Mouse (Mus musculus) lung, postnatal 14 days (tissue): ENCODE measurements at regions not wholly inside any gene's neighbourhood (a gene's known extent, or its start where the extent isn't known, plus 50 kb on each side); places are given as distances from the start of the nearest gene placed in this dataset.

Source experiments
- DNase-seq: peaks from one replicate; pipeline ENCODE4 v3.0.0; 2021

DNA sequence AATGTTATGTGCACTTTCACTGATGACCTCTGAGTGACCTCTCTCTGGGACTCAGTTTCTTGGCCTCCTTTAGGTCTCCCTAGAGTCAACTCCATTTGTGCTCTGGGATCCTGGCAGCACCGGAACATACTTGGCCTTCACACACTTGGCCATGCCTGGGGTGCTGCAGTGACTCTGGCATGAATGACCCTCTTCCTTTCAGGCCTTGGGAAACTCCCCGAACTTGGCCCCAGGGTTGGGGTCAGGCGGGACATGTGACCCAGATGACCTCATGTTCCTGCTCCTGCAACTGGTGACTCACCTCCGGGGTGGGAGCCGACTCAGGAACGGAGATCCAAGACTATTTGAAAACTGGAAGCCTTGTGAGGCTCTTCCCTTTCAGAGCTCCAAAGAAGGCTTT, 159.2 kb downstream of the Cyp26b1 start:
- no peak for DNase-seq

DNA sequence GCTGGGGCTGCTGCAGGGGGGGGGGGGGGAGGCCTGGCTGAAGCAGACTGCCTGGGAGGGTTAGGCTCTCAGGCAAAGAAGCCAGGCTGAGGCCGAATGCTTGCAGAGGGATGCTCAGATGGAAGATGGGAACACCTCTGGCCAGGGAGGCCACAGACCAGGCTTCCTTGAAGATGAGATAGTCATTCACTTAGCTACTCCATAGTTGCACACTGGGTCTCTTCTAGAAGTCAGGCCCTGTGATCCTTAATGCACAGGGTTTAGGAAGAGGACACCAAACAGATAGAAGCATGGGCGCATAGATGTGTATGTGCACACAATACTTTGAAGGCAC, 162.1 kb downstream of the Cyp26b1 start:
- DNase-seq: no peak

DNA sequence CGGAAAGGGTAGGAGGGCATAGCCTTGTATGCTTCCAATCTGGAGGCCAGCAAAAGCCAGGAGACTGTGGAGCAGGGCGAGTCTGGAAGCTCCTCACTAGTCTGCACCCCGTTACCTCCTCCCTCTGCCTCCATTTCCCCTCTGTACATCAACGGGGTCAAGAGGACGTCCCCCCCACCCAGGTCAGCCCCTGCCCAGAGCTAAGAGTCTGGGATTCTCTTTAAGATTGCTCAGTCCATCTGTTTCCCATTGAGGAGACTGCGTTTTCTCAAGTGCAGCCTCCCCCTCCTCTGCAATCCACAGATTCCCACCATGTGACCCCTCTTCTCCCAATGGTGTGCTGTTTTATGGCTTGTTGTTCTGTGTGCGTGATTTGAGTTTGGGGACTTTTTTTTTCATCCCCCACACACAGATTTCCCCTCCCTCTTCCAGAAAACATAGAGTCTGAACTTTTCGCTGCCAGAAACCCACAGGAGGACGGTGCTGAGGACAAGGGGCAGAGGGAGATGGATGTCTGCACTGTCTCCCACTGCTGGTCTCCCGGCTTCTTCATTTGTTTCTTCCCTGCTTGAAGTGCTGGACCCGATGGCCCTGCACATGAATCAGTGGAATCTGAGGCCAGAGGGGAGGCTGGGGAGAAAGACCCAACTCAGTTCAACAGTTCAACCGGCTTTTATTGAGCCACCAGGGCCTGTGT, 162.6 kb downstream of the Cyp26b1 start:
- DNase-seq: no peak

DNA sequence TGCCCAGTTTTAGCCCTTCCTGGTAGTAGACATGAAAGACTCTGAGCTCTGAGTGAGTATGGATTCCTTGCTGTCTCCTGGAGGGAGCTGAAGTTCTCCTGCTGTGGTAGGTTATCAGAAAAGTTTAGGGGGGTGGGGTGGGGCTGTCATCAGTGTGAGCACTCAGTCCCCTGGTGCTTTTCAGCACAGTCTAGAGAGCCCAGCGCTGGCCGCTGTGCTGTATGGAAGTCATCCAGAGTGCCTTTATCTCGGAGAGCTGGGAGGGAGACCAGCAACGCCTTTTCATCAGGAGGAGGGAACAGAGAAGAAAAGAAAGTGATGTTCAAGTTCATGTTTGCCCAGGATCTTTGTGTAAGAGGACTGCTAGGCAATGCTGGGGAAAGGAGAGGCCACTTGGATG, 163.6 kb downstream of the Cyp26b1 start:
- no peak for DNase-seq

DNA sequence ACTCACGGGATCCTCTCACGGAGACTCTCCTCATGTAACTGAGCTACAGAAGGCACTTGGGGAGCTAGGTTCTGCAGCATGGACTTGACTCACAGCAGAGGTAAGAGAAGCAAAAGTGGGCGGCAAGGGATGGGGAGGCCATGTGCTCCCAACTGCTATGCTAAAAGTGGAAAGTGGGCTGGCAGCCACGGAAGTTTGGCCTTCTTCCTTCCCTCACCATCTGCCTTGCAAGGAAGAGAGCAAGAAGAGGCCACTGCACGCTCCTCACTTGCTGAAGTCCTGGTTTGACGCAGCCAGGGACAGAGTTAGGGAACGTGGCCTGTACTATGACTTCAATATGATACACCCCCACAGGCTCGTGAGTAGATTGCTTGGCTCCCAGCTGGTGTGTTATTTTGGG, 164.5 kb downstream of the Cyp26b1 start:
- DNase-seq: no peak

DNA sequence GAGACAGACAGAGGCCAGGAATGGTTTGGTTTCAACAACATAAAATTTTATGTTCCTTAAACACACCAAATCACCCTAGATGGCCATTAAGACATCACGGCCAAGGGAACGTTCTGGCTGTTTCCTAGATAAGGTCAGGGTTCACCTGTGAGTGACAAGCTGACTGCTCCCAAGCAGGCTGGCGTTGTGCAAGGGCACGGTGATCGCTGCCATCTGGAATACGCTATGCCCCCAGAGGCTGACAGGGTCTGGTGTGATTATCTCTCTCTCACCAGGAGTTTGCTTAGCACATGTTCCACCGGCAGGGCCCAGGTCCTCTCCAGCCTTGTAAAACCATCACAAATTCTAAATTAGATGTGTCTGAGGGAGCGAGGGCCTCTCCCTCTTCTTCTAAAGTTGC, 167.0 kb downstream of the Cyp26b1 start:
- DNase-seq: no peak

DNA sequence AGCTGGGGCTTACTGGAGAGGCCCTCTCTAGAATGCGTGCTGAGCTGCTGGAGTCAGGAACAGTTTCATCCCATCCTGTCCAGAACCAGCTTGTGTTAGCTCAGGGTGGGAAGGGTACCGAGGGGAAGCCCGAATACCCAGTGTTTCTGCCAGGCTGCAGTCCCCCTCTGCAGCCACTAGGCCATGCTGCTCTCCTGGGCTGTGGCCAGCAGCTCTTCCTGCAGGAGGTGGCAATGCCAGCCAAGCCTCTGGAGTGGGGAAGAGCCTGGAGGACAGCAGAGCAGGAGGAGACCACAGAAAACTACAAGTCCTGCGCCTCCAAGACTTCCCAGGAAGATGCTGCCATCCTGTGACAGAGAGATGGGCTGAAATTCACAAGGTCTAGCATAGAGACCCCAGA, 167.9 kb downstream of the Cyp26b1 start:
- DNase-seq: peak; percentile 56

DNA sequence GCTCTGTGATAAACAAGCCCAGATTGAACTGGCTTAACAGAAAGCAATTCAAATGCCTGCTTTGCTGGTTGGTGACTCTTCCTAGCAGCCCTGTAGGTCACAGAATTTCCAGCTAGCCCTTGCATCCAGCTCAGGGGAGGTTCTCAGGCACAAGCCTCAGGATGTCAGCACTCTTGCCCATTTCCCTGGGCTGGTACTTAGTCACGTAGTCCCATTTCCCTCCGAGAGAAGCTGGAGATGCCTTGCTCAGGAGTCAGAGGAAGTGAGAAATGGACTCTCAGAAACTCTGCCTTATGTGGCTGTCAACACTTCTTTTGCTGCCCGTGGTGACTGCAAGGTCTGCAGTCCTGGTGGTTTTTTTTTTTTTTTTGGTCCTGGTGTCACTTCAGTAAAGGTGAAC, 170.8 kb downstream of the Cyp26b1 start:
- DNase-seq: no peak

DNA sequence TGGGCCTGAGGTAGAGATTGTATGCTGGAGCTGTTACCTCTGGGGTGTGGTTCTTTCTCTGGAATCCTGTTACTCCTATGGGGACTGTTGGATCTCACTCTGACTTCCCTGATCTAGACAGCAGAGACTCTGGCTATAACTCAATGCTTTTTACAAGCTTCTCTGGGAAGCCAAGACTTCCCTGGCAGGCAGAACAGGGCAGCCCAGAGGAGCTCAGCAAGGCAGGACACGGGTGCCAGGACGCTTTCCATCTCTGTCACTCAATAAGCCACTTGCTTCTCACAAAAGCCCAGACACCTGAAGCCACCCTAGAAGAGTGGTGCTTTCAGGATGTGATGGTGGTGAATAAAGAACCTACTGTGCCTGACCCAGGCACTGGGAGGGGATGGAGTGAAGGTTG, 174.0 kb downstream of the Cyp26b1 start:
- DNase-seq: no peak

DNA sequence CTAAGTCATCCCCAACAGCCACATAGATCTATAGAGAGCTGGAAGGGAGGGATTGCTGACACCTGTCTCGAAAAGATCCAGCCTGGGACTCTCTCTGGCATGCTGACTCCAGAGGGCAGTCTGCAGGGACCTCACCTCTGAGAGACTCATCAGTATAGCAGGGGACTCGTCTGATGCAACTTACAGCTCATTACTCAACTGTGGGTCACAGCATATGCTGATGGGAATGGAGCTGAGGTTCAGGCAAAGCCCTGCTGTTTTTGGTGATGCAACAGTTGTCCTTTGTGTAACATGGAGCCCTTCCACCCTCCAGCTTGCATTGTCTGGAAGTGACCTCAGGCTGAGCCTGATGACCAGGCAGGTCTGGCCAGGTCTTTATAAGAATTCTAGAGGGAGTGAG, 174.4 kb downstream of the Cyp26b1 start:
- DNase-seq: no peak

DNA sequence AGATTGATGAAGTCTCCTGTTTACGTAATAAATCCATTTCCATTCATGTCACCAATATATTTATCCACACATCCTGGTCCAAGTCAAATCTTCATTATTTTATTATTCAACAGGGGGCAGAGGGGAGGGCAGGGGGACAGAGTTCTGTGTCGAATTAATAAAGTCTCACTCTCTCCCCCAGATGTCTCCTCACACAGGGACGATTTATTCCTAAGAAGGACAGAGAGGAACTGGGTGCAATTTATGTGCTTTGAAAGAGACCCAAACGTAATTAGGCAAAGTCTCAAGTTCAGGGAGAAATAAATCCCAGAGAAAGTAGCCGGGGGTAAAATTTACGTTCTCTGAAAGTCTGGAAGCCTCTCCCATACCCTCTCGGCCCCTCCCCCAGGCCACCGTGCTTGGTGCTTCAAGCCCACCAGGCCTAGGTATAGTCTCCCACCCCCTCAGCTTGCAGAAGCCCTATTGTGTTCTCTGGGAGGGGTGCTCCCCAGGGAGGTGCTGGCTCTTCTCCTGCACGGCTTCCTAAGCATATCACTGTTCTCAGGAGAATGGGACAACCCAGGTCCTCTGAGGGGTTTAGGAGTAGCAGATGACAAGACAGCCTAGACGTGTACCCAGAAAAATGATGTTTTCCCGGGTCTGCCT, 176.6 kb downstream of the Cyp26b1 start:
- DNase-seq: no peak

DNA sequence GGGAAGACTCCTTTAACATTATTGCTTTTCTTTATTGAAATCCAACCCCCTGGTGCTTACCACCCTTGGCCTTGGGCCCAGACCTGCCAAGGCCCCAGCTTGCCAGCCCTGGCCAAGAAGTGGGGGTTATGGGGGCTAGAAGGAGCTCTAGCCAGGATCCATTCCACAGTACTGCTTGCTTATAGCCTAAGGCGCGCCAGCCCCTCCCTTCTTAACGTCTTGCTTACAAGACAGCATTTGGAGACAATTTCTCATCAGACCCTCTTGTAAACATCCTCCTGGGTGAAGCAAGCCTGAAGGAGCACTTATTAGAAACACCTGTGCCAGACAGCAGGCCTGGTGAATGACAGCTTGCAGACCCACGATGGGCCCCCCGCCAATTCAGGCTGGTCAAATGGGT, 179.3 kb downstream of the Cyp26b1 start:
- DNase-seq: no peak

DNA sequence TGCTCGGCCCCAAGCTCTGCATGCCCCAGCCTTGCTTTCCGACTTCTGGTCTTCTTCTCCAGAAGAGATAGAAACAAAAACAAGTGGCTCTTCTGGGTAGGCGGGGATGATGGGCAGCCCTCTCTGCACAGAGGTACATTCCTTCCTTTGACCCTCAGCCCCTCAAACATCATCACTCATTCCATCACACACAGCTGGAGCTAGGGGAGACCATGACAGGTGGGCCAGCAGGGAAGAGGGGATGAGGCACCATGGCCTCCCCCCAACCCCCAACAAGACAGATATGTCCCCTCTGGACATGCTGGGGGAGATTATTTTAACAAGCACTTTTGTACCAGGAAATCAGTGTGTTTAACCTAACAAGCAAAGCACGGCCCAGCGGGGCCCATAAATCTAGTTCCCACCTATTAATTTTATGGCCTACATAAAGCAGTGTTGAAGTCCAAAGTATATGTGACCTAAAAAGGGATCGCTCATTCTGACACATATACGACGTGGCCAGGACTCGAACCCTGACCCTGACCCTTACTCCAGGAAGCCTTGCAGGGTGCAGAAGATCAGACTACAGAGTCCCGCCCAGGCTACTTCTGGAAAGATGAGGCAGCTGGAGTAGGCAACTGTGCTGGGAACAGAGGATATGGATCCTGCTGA, 183.7 kb downstream of the Cyp26b1 start:
- no peak for DNase-seq

DNA sequence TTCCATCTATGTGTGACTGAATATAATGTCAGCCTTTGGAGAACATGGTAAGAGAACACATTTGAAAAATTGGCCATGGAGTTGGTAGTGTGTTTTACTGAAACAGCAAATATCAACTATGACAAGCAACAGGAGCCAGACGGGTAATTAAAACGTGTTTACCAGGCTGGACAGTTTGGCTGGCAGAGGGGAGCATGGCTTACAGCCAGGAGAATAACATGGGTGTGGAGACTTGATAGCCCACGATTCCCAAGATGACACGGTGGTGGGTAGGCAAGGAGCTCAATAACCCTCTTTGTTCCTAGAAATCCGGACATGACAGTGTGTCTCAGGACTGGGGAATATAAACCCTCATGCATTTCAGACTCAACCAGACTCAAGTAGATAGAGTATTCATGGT, 185.2 kb downstream of the Cyp26b1 start:
- no peak for DNase-seq

DNA sequence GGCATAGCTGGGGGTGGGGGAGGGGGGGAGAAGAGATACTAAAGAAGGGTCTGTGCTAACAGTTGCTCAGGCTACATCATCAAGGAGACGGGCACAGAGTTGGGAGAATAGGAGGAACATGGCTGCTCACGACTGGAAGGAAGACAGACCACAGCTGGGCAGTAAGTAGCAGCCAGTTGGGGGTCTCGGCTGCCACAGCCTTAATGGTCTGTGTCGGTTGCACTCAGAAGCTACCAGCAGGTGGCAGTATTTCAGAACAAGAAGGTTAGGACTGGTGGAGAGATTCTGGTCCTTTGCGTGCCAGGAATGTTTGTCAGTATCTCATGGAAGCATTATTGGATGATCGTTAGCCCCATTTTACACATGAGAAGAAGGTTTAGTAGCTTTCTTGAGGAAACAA, 185.9 kb downstream of the Cyp26b1 start:
- DNase-seq: peak; percentile 78

DNA sequence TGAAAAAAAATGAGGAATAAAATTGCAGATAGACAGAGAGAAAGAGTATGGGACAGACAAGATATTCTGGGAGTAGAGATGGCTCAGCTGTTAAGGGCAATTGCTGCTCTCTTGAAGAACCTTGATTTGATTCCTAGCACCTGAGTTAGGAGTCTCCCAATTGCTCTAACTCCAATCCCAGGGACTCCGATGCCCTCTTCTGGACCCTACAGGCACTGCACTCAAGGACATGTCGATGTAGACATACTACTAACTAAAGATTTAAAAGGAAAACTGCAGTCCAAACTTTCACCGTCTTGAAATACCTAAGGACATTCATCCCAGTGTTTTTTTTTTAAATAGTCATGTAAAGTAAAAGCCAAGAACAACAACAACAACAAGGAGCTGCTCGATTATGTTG, 189.0 kb downstream of the Cyp26b1 start:
- DNase-seq: no peak

DNA sequence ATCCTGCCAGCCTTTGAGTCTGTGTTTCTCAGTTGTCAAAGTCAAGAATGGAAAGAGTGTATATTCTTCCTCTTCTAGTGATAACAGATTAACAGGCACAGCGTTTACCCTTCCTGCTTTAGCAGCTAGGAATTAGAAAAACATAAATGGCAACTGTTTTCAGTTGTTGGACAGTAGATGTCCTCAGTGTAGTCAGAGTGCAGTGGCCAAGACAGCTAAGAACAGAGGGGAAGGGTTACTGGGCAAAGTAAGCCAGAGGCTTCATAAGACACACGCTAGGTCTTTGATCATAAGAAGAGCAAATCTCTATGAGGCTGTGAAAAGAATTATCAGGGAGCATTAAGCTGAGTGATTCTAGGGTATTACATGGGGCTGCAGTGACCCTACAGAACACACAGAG, 191.3 kb downstream of the Cyp26b1 start:
- DNase-seq: no peak

DNA sequence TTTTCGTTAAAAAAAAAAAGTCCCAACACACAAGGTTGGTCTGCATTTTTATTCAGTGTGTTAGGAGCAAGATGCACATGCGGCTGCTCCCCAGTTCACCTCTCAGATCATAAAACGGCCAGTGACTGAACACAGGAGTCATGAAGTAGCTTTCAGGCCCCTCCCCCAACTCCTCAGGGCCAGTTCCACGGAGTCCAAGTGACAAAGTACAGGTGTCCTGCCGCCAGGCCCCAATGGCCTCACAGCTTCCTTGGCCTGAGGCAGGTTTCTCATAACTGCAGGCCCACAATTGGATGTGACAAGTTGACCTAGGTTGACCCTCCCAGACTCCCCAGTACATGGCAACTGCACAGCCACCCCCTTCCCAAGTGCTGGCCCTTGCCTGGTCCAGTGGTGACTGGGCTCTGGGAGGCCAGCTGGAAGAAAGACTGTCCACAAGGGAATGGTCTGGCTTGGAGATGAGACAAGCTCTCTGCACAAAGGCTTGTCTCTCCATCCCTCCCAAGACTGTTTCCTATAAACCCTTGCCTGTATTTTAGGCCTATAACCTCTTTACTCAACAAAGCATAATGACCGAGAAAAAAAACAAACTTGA, 199.1 kb downstream of the Cyp26b1 start:
- no peak for DNase-seq

DNA sequence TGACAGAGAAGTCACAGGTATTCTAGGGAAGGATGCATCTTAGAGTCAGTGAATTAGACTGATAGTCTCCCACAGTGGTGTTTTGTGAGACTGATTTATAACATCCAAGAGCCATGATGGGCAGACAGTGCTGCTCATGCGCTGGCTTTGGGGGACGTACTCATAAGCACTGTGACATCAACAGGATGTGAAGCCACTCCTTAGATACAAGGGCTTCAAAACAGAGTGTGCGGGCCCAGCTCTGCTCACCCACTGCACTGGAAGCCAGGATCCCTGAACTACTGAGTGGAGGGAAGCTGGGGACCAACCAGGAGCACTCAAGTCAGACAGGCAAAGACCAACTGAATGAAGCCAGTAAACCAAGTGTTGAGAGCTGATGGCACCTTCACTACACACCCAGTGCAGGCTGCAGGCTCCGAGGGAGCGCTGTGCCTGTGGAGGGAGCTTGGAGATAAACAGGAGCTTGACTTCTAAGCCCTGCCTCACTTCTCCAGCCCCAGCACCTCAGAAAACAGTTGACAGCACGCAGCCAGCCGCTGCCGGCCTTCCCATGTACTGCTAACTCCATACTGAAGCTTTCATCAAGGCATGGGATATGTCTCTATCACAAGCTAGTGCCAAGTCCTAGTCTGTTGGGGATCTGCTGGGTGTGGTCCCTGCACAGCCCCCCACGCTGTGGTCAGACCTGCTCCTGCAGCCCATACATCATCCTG, 200.0 kb downstream of the Cyp26b1 start:
- no peak for DNase-seq

DNA sequence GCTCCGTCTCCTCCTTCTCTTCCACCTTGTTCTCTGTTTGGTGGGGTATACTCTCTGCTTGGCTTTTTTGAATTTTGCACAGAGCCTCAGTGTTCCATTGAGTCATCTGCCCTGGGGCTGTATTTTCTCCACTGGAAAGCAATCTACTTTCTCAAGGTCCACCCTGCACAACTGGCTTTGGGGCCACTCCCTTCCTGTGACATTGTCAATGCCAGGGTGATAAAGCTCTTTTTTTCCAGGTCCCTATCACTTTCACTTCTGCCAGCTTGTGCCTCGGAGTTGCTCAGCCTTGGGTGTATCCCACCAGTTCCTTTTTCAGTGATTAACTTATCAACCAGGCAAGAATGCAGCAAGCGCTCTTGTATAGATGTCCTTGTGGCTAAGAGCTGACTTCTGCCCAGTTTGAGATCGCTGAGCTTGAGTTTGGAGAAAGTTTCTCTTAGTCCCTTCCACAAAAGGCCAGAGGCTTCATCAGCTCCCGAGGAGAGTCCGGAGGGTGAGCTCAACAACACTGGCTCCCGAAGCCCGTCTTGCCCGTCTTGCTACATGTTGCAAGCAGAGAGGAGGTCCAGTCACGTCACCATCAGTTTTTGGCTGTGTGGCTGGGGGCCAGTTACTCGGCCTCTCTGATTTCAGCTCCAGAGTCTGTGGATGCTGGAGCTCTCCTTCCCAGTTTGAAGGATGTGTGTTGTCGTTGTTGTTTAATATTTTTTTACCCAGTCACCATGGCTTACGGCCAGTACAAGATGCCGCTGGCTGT, 200.8 kb downstream of the Cyp26b1 start:
- no peak for DNase-seq

DNA sequence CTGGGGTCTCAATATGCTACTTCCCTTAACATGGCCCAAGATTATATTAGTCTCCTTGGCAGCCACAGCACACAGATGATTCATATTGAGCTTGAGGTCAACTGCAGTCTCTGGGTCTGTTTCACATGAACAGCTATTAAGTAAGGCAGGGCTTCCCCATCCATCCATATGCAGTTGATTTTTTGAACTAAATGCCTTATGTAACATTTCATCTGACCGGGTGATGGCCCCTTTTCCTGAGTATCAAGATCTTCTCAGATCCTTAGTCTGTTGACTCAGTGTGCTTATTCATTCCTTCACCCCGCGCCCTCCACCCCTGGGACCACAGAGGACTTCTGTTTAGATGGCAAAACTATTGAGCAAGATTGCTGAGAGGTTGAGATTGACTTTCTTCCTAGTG, 202.7 kb downstream of the Cyp26b1 start:
- DNase-seq: no peak

DNA sequence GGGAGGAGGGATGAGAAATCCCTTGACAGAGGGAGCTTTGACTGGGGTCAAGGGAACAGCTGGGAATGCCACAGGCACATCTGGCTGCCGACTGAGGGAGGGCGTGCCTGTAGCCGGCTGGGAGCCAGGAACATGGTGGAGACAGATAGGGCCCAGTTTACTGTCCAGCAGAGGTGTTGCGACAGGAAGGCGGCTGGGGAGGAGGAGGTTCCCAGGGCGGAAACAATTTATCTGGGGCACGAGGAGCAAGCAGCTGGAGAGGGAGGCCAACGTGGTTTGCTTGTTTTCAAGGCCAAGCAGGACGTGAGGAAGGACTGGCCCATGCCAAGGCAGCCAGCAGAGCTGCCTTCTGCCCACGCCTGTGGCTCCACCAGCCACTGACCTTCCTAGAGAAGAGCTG, 208.0 kb downstream of the Cyp26b1 start:
- DNase-seq: peak; percentile 77

DNA sequence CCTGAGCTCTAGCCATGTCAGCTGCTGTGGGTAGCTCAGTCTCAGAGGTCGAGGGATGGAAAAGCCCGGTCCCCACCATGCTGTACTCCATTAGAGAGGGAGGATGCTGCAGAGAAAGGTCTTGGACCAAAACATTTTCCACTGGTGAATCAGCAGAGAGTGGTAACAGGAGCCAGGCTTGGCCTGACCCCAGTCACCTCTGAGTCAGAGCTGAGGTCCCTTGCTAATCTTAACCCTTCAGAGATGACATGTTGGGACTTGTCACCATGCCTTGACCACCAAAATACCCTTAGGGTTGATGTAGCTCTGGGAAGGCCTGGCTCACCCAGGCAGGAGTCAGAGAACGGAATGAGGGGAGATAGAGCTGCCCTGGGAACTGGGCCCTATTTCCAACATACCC, 210.0 kb downstream of the Cyp26b1 start:
- no peak for DNase-seq
